Mouse (Mus musculus) MEL (cell line): ENCODE measurements around the gene Mapk1ip1. TPM values are rescaled to one million over a fixed set of nuclear protein-coding genes. Genes with fewer than 3 reads are reported as not detected.

Source experiments
- DNase-seq: peaks from one replicate; pipeline ENCODE4 v3.0.0; 2011; ENCODE audit warnings: low read depth, low spot score
- H3K27ac ChIP-seq: 2 replicates; pipeline ENCODE4 v1.5.1; 2012; ENCODE audit warnings: low read depth, mild to moderate bottlenecking, control low read depth, low read length, moderate library complexity; ENCODE audit not compliant: control insufficient read depth
- H3K27me3 ChIP-seq, 2 experiments: fragments of 150-350 bp in 1 of 2; sonication (generic) in 1 of 2; 2 replicates each; pipeline ENCODE4 v1.6.1; 2012; ENCODE audit warnings: low read length in 2 of 2, mild to moderate bottlenecking in 2 of 2, improper control_type of control experiment in 1 of 2, moderate library complexity in 1 of 2; ENCODE audit not compliant: insufficient read depth in 2 of 2, control insufficient read depth in 1 of 2
- H3K36me3 ChIP-seq, 2 experiments: 2 replicates each; pipeline ENCODE4 v1.6.1; 2012 to 2014; ENCODE audit warnings: low read length in 2 of 2, improper control_type of control experiment in 1 of 2, inconsistent platforms in 1 of 2, mild to moderate bottlenecking in 1 of 2; ENCODE audit not compliant: insufficient read depth in 2 of 2, control insufficient read depth in 1 of 2
- H3K4me1 ChIP-seq, 2 experiments: fragments of 150-350 bp in 1 of 2; sonication (generic) in 1 of 2; 2 replicates each; pipeline ENCODE4 v1.6.1; 2012; ENCODE audit warnings: low read length in 2 of 2, improper control_type of control experiment in 1 of 2, mild to moderate bottlenecking in 1 of 2; ENCODE audit not compliant: insufficient read depth in 2 of 2, control insufficient read depth in 1 of 2
- H3K4me3 ChIP-seq, 2 experiments: fragments of 150-350 bp in 1 of 2; sonication (generic) in 1 of 2; 2 replicates each; pipeline ENCODE4 v1.5.1; 2012; ENCODE audit warnings: low read depth in 2 of 2, low read length in 2 of 2, mild to moderate bottlenecking in 2 of 2, moderate library complexity in 2 of 2, control low read depth in 1 of 2, improper control_type of control experiment in 1 of 2; ENCODE audit not compliant: control insufficient read depth in 1 of 2, insufficient read depth in 1 of 2
- H3K79me2 ChIP-seq: 2 replicates; pipeline ENCODE4 v1.6.1; 2012; ENCODE audit warnings: mild to moderate bottlenecking, low read length, moderate library complexity; ENCODE audit not compliant: control insufficient read depth, poor library complexity, insufficient read depth
- H3K9ac ChIP-seq: 2 replicates; pipeline ENCODE4 v1.6.1; 2012; ENCODE audit warnings: low read depth, mild to moderate bottlenecking, control low read depth, low read length, moderate library complexity; ENCODE audit not compliant: control insufficient read depth, poor library complexity, severe bottlenecking
- H3K9me3 ChIP-seq: fragments of 150-350 bp; sonication (generic); replicated peaks from 2 replicates; pipeline ENCODE4 v1.6.1; 2012; ENCODE audit warnings: mild to moderate bottlenecking, low read length, improper control_type of control experiment, moderate library complexity; ENCODE audit not compliant: insufficient read depth
- BHLHE40 ChIP-seq: IDR thresholded peaks from 2 replicates; pipeline ENCODE4 v1.6.1; 2012; ENCODE audit warnings: low read depth, mild to moderate bottlenecking, inconsistent platforms, low read length, improper control_type of control experiment, borderline replicate concordance
- CTCF ChIP-seq, 3 experiments: IDR thresholded peaks in 2 of 3; conservative IDR thresholded peaks in 1 of 3; 2 replicates each; pipeline ENCODE4 v1.5.1; 2011 to 2012; ENCODE audit warnings: low read length in 3 of 3, low read depth in 2 of 3, mild to moderate bottlenecking in 2 of 3, improper control_type of control experiment in 1 of 3, inconsistent platforms in 1 of 3, mixed read lengths in 1 of 3, moderate library complexity in 1 of 3; ENCODE audit not compliant: control insufficient read depth in 1 of 3, insufficient read depth in 1 of 3, poor library complexity in 1 of 3, severe bottlenecking in 1 of 3
- E2F4 ChIP-seq: IDR thresholded peaks from 2 replicates; pipeline ENCODE4 v1.6.1; 2011; ENCODE audit warnings: low read depth, low read length, improper control_type of control experiment, borderline replicate concordance
- ELF1 ChIP-seq: IDR thresholded peaks from 2 replicates; pipeline ENCODE4 v1.6.1; 2014; ENCODE audit warnings: low read depth, mild to moderate bottlenecking, inconsistent platforms, low read length, improper control_type of control experiment, moderate library complexity
- EP300 ChIP-seq, 2 experiments: IDR thresholded peaks; 2 replicates each; pipeline ENCODE4 v1.6.1; 2011; ENCODE audit warnings: improper control_type of control experiment in 2 of 2, low read length in 2 of 2, low read depth in 1 of 2, mild to moderate bottlenecking in 1 of 2
- ETS1 ChIP-seq: IDR thresholded peaks from 2 replicates; pipeline ENCODE4 v1.6.1; 2012; ENCODE audit warnings: low read depth, mild to moderate bottlenecking, inconsistent platforms, low read length, improper control_type of control experiment, moderate library complexity
- GABPA ChIP-seq: IDR thresholded peaks from 2 replicates; pipeline ENCODE4 v1.6.1; 2012; ENCODE audit warnings: low read depth, mild to moderate bottlenecking, inconsistent platforms, low read length, improper control_type of control experiment, moderate library complexity
- JUND ChIP-seq: IDR thresholded peaks from 2 replicates; pipeline ENCODE4 v1.6.1; 2011; ENCODE audit warnings: low read depth, mild to moderate bottlenecking, improper control_type of control experiment, low read length
- KAT2A ChIP-seq: conservative IDR thresholded peaks from 2 replicates; pipeline ENCODE4 v1.6.1; 2012; ENCODE audit warnings: low read depth, low read length, improper control_type of control experiment, inconsistent platforms
- MAFK ChIP-seq: IDR thresholded peaks from 2 replicates; pipeline ENCODE4 v1.6.1; 2011; ENCODE audit warnings: low read depth, mild to moderate bottlenecking, low read length, improper control_type of control experiment, borderline replicate concordance
- MAZ ChIP-seq: IDR thresholded peaks from 2 replicates; pipeline ENCODE4 v1.6.1; 2012; ENCODE audit warnings: low read depth, mild to moderate bottlenecking, inconsistent platforms, low read length, improper control_type of control experiment
- MEF2A ChIP-seq: IDR thresholded peaks from 2 replicates; pipeline ENCODE4 v1.6.1; 2014; ENCODE audit warnings: low read depth, mild to moderate bottlenecking, inconsistent platforms, low read length, improper control_type of control experiment; ENCODE audit not compliant: poor library complexity, insufficient replicate concordance, severe bottlenecking; ENCODE audit errors: extremely low read depth
- MXI1 ChIP-seq: IDR thresholded peaks from 2 replicates; pipeline ENCODE4 v1.6.1; 2011; ENCODE audit warnings: mild to moderate bottlenecking, low read depth, low read length, improper control_type of control experiment
- MYB ChIP-seq: IDR thresholded peaks from 2 replicates; pipeline ENCODE4 v1.6.1; 2011; ENCODE audit warnings: mild to moderate bottlenecking, low read depth, low read length, improper control_type of control experiment
- MYC ChIP-seq: IDR thresholded peaks from 2 replicates; pipeline ENCODE4 v1.6.1; 2011; ENCODE audit warnings: low read depth, mild to moderate bottlenecking, low read length, improper control_type of control experiment, moderate library complexity
- NELFE ChIP-seq: IDR thresholded peaks from 2 replicates; pipeline ENCODE4 v1.6.1; 2011; ENCODE audit warnings: low read depth, low read length, improper control_type of control experiment
- NRF1 ChIP-seq: IDR thresholded peaks from 2 replicates; pipeline ENCODE4 v1.6.1; 2014; ENCODE audit warnings: low read depth, mild to moderate bottlenecking, inconsistent platforms, low read length, improper control_type of control experiment, moderate library complexity; ENCODE audit not compliant: poor library complexity, insufficient read depth, severe bottlenecking
- POLR2A ChIP-seq, 2 experiments: IDR thresholded peaks; 2 replicates each; pipeline ENCODE4 v1.6.1; 2011 to 2012; ENCODE audit warnings: low read length in 2 of 2, mild to moderate bottlenecking in 2 of 2, control low read depth in 1 of 2, improper control_type of control experiment in 1 of 2, low read depth in 1 of 2, moderate library complexity in 1 of 2; ENCODE audit not compliant: control insufficient read depth in 1 of 2, insufficient read depth in 1 of 2, poor library complexity in 1 of 2
- POLR2AphosphoS5 ChIP-seq: IDR thresholded peaks from 2 replicates; pipeline ENCODE4 v1.6.1; 2012; ENCODE audit warnings: low read depth, borderline replicate concordance, mild to moderate bottlenecking, inconsistent platforms, low read length, moderate library complexity, mixed read lengths
- RAD21 ChIP-seq: IDR thresholded peaks from 2 replicates; pipeline ENCODE4 v1.6.1; 2011; ENCODE audit warnings: mild to moderate bottlenecking, low read depth, low read length, improper control_type of control experiment
- RCOR1 ChIP-seq: IDR thresholded peaks from 2 replicates; pipeline ENCODE4 v1.6.1; 2012; ENCODE audit warnings: low read depth, mild to moderate bottlenecking, inconsistent platforms, low read length, improper control_type of control experiment
- TAL1 ChIP-seq: IDR thresholded peaks from 2 replicates; pipeline ENCODE4 v1.6.1; 2012; ENCODE audit warnings: mild to moderate bottlenecking, inconsistent platforms, low read length, moderate library complexity, mixed read lengths
- TCF12 ChIP-seq: IDR thresholded peaks from 2 replicates; pipeline ENCODE4 v1.6.1; 2014; ENCODE audit warnings: low read depth, mild to moderate bottlenecking, inconsistent platforms, low read length, improper control_type of control experiment, moderate library complexity
- UBTF ChIP-seq: IDR thresholded peaks from 2 replicates; pipeline ENCODE4 v1.6.1; 2012; ENCODE audit warnings: low read depth, mild to moderate bottlenecking, inconsistent platforms, low read length, improper control_type of control experiment, moderate library complexity, borderline replicate concordance; ENCODE audit not compliant: insufficient read depth
- ZKSCAN1 ChIP-seq: IDR thresholded peaks from 2 replicates; pipeline ENCODE4 v1.6.1; 2012; ENCODE audit warnings: low read depth, mild to moderate bottlenecking, inconsistent platforms, low read length, improper control_type of control experiment, moderate library complexity
- ZMIZ1 ChIP-seq: IDR thresholded peaks from 2 replicates; pipeline ENCODE4 v1.6.1; 2012; ENCODE audit warnings: low read depth, mild to moderate bottlenecking, inconsistent platforms, low read length, improper control_type of control experiment, moderate library complexity
- polyA plus RNA-seq, 2 experiments: library from polyadenylated mRNA; stranded (reverse) in 1 of 2; unstranded in 1 of 2; fragments of >175 nt in 1 of 2; fragments of >200 nt in 1 of 2; gene quantifications; 2 replicates each; pipeline versions ENCODE4 v1.2.1 to v1.2.4; 2012; ENCODE audit warnings: low replicate concordance in 2 of 2, low read depth in 1 of 2; ENCODE audit not compliant: insufficient read length in 2 of 2, insufficient read depth in 1 of 2, missing spikeins in 1 of 2
- total RNA-seq: library from RNA; depleted of rRNA; stranded (reverse); fragments of 300-350 nt; gene quantifications from 2 replicates; pipeline ENCODE4 v1.2.3, GENCODE M21; 2012

The Mapk1ip1 gene
- total and polyA plus RNA-seq, 3 experiments, result 2.1 to 12.4 TPM; not detected in 1

DNA sequence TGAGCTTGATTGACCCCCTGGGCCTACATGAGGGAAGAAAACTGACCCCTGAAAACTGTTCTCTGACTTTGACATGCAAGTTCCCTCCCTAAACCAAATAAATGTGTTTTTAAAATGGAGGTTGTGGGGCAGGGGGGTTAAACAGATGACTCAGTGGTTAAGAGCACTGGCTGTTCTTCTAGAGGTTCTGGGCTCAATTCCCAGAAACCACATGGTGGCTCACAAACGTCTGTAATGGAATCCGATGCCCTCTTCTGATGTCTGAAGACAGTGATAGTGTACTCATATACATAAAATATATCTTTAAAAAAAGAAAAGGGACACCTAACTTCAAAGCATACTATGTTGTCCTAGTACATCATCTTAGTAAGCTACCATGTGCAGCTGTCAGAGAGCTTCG is 29.0 kb upstream of the Mapk1ip1 start:
- TF ChIP-seq KAT2A (no peak), UBTF (no peak), TCF12 (no peak), ZKSCAN1 (no peak), MXI1 (no peak), BHLHE40 (no peak), POLR2A (IDR thresholded peaks at IDR 0.05; ENCODE audit: control insufficient read depth in 1 of 2, insufficient read depth in 1 of 2, low read depth in 1 of 2, low read length in 2 of 2, poor library complexity in 1 of 2) (no peak), MYB (no peak), NELFE (no peak), ELF1 (no peak), ZMIZ1 (no peak), JUND (no peak), MEF2A (no peak), POLR2AphosphoS5 (no peak), ETS1 (no peak), RCOR1 (no peak), NRF1 (no peak), MYC (no peak)
- TF ChIP-seq, all 39 proteins: peak for 0
- Histone ChIP-seq H3K79me2 (no peaks in the 10 kb centered on the region), H3K4me1 (no peaks in the 10 kb centered on the region), H3K27ac (no peak overlapping the region), H3K9me3 (no peaks in the 10 kb centered on the region), H3K27me3 (no peaks in the 10 kb centered on the region), H3K9ac (no peak overlapping the region), H3K4me3 (no peak overlapping the region), H3K36me3 (peaks cover 0 to 26% of the 10 kb centered on the region in 2 experiments; a peak in 2 of 4 replicates)
- DNase-seq, result no peak

DNA sequence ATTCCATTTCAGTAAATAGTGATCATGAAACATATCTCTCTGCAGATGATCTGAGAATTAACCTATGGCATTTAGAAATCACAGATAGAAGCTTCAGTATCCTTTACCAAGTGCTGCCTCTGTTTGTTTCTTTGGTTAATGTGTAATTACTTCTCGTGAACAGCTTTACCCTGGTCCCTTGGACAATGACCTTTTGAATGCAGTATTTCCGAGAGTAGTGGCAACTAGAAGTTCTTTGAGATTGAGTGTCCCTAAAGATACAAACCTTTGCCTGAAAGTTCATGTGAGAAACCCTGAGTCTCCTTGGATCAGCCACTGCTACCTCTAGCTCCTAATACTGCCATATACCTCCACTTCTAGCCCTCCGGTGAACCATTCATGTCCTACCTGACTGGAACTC is 26.9 kb upstream of the Mapk1ip1 start:
- H3K4me3 ChIP-seq, result no peak overlapping the region

More for the DNA sequence above, 26.9 kb upstream of the Mapk1ip1 start:
- H3K27me3 ChIP-seq, result no peaks in the 10 kb centered on the region
- no peak for TF ChIP-seq ETS1
- no peak for TF ChIP-seq RAD21
- no peak for TF ChIP-seq GABPA
- no peak for TF ChIP-seq TAL1
- no peak for TF ChIP-seq EP300 (IDR thresholded peaks at IDR 0.05; ENCODE audit: low read depth in 1 of 2, low read length in 2 of 2)
- TF ChIP-seq UBTF, result no peak
- TF ChIP-seq E2F4, result no peak
- TF ChIP-seq MEF2A, result no peak
- no peak for TF ChIP-seq MAZ
- TF ChIP-seq CTCF (IDR thresholded peaks at IDR 0.05 in 2 of 3, conservative IDR thresholded peaks at IDR 0.05 in 1 of 3; ENCODE audit: control insufficient read depth in 1 of 3, insufficient read depth in 1 of 3, low read depth in 2 of 3, low read length in 3 of 3, poor library complexity in 1 of 3, severe bottlenecking in 1 of 3), result no peak
- TF ChIP-seq MAFK, result no peak
- H3K27ac ChIP-seq, result no peak overlapping the region
- H3K36me3 ChIP-seq, result peaks cover 0 to 31% of the 10 kb centered on the region in 2 experiments; a peak in 2 of 4 replicates
- no peak for DNase-seq
- no peaks in the 10 kb centered on the region for H3K4me1 ChIP-seq
- H3K9me3 ChIP-seq, result no peaks in the 10 kb centered on the region
- H3K79me2 ChIP-seq, result no peaks in the 10 kb centered on the region
- H3K9ac ChIP-seq, result no peak overlapping the region
